Mouse (Mus musculus): ENCODE results near the gene Synpo2. TPM values are rescaled to one million over a fixed set of nuclear protein-coding genes. Genes with fewer than 3 reads are reported as not detected.

Synpo2 gene
- polyA plus RNA-seq, 1 experiment from 2014 or later, result 0.21 TPM

DNA sequence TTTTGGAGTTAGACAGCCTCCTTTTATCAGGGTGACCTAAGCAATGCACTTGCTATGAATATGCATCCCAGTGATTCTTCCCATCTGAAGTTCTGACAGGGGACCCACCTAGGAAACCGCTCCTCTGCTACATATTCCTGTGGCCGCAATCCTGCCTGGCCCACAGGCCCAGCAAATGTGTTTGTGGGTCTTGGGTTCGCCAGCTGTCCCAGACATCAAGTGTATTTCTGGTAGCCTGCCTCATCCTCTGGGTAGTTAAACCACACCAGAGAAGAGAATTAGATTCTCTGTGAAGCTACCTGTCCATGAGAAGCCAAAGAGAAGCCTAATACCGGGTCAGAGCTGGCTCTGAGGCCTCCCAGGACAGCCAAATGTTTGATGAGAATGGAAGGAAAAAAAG, 90.0 kb downstream of the Synpo2 start:
- Histone ChIP-seq H3K9ac (no peak overlapping the region), H3K27me3 (no peaks in the 10 kb centered on the region), H3K36me3 (no peaks in the 10 kb centered on the region), H3K27ac (no peak overlapping the region), H3K4me3 (replicated peaks) (no peak overlapping the region), H3K9me3 (replicated peaks) (no peaks in the 10 kb centered on the region), H3K4me2 (no peak overlapping the region), H3K4me1 (replicated peaks) (no peaks in the 10 kb centered on the region)
- 60% methylated on average over 4 of the region's 4 CpGs for WGBS (ENCODE audit: insufficient replicate concordance)
- DNase-seq, result no peak
- ATAC-seq (ENCODE audit: low read depth), result no peak

DNA sequence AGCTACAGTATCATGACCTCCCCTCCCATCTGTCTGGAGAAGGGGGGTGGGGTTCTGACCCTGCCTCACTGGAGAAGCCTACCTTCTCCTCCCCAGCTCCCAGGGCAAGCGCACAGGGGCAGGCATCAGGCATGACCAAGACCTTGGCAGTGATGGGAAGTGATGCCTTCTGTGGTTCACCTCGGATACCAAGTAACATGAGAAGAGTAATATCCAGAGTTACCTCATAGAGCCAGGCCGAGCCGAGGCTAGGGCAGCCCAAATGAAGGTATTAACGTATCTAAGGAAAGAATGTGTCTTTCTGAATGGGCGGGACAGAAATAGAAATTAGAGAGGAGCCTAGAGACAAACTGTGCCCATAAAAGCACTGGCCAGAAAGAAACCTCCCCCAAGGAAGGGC, 92.5 kb downstream of the Synpo2 start:
- H3K4me1 ChIP-seq (replicated peaks), result no peaks in the 10 kb centered on the region
- no peaks in the 10 kb centered on the region for H3K27me3 ChIP-seq
- DNase-seq, result no peak
- no peak overlapping the region for H3K4me3 ChIP-seq (replicated peaks)
- WGBS (ENCODE audit: insufficient replicate concordance), result 58% methylated on average over 6 of the region's 6 CpGs
- H3K9ac ChIP-seq, result no peak overlapping the region
- H3K27ac ChIP-seq, result no peak overlapping the region
- H3K4me2 ChIP-seq, result no peak overlapping the region
- H3K9me3 ChIP-seq (replicated peaks), result no peaks in the 10 kb centered on the region
- ATAC-seq (ENCODE audit: low read depth), result no peak
- no peaks in the 10 kb centered on the region for H3K36me3 ChIP-seq

DNA sequence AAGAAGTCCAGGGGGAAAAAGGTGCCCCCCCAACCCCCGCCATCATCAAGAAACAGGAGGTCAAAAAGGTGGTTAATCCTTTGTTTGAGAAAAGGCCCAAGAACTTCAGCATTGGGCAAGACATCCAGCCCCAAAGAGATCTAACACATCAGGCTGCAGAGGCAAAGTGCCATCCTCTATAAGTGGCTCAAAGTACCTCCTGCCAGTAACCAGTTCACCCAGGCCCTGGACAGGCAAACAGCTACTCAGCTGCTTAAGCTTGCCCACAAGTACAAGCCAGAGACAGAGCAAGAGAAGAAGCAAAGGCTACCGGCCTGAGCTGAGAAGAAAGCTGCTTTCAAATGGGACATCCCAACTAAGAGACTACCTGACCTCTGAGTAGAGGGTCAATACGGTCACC, 93.7 kb downstream of the Synpo2 start:
- DNase-seq (no peak), ATAC-seq (ENCODE audit: low read depth) (no peak)
- WGBS (ENCODE audit: insufficient replicate concordance), result 60% methylated on average over 3 of the region's 3 CpGs
- Histone ChIP-seq H3K36me3 (no peaks in the 10 kb centered on the region), H3K27me3 (no peaks in the 10 kb centered on the region), H3K9me3 (replicated peaks) (no peaks in the 10 kb centered on the region), H3K4me2 (no peak overlapping the region), H3K9ac (no peak overlapping the region), H3K4me3 (replicated peaks) (no peak overlapping the region), H3K4me1 (replicated peaks) (no peaks in the 10 kb centered on the region), H3K27ac (no peak overlapping the region)

DNA sequence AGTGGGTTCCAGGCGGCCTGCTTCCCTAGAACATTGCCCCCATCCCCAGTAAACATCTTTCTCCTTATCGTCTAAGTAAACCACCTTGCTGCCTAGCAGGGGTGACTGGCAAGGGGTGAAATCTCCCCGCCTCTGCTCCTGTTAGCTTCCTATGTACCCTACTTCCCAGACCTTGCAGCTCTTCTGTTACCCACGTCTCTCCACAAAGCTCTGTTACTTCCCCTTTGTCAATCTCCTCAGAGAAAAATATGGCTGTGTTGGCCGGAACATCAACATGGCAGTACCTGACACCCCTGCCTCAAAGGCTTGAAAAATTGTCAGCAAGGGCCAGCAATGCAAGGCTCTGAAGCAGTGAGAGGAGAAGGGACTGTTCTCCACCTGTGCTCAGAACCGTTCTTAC, 94.9 kb downstream of the Synpo2 start:
- no peaks in the 10 kb centered on the region for H3K27me3 ChIP-seq
- DNase-seq (no peak), ATAC-seq (ENCODE audit: low read depth) (no peak)
- 33% methylated on average over 6 of the region's 6 CpGs for WGBS (ENCODE audit: insufficient replicate concordance)
- H3K4me3 ChIP-seq (replicated peaks), result no peak overlapping the region
- H3K9ac ChIP-seq, result no peak overlapping the region
- no peak overlapping the region for H3K27ac ChIP-seq
- no peaks in the 10 kb centered on the region for H3K9me3 ChIP-seq (replicated peaks)
- no peaks in the 10 kb centered on the region for H3K36me3 ChIP-seq
- no peak overlapping the region for H3K4me2 ChIP-seq
- no peaks in the 10 kb centered on the region for H3K4me1 ChIP-seq (replicated peaks)

DNA sequence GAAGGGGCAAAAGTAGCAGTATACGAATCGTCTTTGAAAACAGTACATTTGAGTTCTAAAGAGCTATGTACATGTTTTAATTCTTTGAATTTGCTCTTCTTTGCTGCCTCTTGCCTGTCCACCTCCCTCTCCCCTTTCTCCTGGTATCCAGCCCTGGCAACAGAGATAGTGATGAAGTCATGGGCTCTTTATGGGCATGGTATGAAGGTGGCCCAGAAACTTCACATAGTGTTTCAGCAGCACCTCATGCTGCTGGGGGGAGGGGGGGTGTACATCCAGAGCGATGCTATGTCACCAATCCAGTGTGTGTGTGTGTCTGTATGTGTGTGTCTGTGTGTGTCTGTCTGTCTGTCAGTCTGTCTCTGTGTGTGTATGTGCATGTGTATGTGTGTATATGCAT, 95.8 kb downstream of the Synpo2 start:
- Histone ChIP-seq H3K4me1 (replicated peaks) (no peaks in the 10 kb centered on the region), H3K9ac (no peak overlapping the region), H3K4me2 (no peak overlapping the region), H3K36me3 (no peaks in the 10 kb centered on the region), H3K27ac (no peak overlapping the region), H3K27me3 (no peaks in the 10 kb centered on the region), H3K9me3 (replicated peaks) (no peaks in the 10 kb centered on the region), H3K4me3 (replicated peaks) (no peak overlapping the region)
- no peak for ATAC-seq (ENCODE audit: low read depth)
- no peak for DNase-seq
- WGBS (ENCODE audit: insufficient replicate concordance), result 60% methylated on average over 3 of the region's 3 CpGs

- Histone ChIP-seq H3K4me1 (replicated peaks) (no peaks in the 10 kb centered on the region), H3K9ac (no peak overlapping the region), H3K27me3 (no peaks in the 10 kb centered on the region), H3K9me3 (replicated peaks) (no peaks in the 10 kb centered on the region), H3K4me2 (no peak overlapping the region), H3K27ac (no peak overlapping the region), H3K4me3 (replicated peaks) (no peak overlapping the region), H3K36me3 (no peaks in the 10 kb centered on the region)
- ATAC-seq (ENCODE audit: low read depth) (no peak), DNase-seq (no peak)
- WGBS (ENCODE audit: insufficient replicate concordance), result 53% methylated on average over 5 of the region's 5 CpGs
Observed at GRCm38 (mm10) chr3:123139619-123140018, 96.3 kb downstream of the Synpo2 start.

DNA sequence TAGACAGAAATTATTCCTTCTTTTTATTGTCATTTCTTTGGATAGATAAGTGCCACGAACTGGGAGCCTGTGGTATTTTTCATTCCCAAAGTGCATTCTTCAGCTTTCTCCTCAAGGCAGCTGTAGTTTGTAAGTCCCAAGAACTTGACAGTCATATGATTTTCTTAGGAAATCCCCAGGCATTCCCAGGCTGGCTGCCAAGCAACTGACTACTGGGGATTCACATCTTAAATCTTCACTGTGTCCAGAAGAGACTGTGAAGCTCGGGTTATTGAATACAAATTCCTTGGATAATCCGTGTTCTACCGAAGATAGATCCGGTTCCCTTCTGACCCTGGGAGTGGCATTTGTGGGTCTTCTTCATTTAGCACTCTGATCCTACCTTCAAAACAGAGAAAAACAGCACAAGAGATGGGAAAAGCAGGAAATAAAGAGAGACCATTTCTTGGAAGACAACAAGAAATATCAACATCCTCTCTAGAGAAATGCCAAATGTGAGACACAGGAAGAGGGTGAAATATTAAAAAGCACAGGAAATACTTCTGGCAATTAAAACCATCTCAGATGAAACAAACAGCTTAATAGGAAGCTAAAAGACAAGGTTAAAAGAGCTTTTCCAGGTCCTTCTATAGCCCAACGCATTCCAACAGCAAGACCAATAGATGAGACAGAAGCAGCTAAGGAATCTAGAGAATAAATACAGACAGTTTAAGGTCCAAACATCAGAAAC, 97.5 kb downstream of the Synpo2 start:
- no peak overlapping the region for H3K4me3 ChIP-seq (replicated peaks)
- DNase-seq (no peak), ATAC-seq (ENCODE audit: low read depth) (no peak)
- no peaks in the 10 kb centered on the region for H3K4me1 ChIP-seq (replicated peaks)
- H3K36me3 ChIP-seq, result no peaks in the 10 kb centered on the region
- H3K27ac ChIP-seq, result no peak overlapping the region
- WGBS (ENCODE audit: insufficient replicate concordance), result 54% methylated on average over 6 of the region's 6 CpGs
- H3K4me2 ChIP-seq, result no peak overlapping the region
- no peaks in the 10 kb centered on the region for H3K9me3 ChIP-seq (replicated peaks)
- no peak overlapping the region for H3K9ac ChIP-seq
- H3K27me3 ChIP-seq, result no peaks in the 10 kb centered on the region

DNA sequence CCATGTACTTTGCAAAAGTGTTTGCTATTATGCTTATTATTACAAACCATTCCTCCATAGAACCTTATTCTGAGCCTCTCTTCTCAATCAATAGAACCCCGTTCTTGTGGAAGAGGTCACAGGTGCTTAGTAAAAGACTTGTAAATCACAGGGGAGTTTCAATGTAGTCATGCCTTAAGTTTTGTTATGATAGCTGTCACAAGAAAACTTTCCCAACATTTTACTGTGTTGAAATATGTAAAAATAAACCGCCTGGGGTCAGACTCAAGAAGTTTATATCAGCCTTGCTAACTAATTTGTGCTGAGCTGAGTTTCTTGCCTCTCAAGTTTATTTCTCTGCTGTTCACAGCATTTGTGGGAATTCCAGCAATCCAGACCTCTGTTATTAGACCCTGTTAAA, 103.8 kb downstream of the Synpo2 start:
- Histone ChIP-seq H3K4me1 (replicated peaks) (no peaks in the 10 kb centered on the region), H3K4me3 (replicated peaks) (no peak overlapping the region), H3K9me3 (replicated peaks) (no peaks in the 10 kb centered on the region), H3K36me3 (no peaks in the 10 kb centered on the region), H3K27ac (no peak overlapping the region), H3K27me3 (no peaks in the 10 kb centered on the region), H3K9ac (no peak overlapping the region), H3K4me2 (no peak overlapping the region)
- WGBS (ENCODE audit: insufficient replicate concordance), result 49% methylated on average over 2 of the region's 2 CpGs
- ATAC-seq (ENCODE audit: low read depth), result no peak
- DNase-seq, result no peak

- H3K9me3 ChIP-seq (replicated peaks), result no peaks in the 10 kb centered on the region
- ATAC-seq (ENCODE audit: low read depth) (no peak), DNase-seq (no peak)
- no peaks in the 10 kb centered on the region for H3K27me3 ChIP-seq
- no peak overlapping the region for H3K9ac ChIP-seq
- no peaks in the 10 kb centered on the region for H3K4me1 ChIP-seq (replicated peaks)
- H3K36me3 ChIP-seq, result no peaks in the 10 kb centered on the region
- 73% methylated on average over 6 of the region's 6 CpGs for WGBS (ENCODE audit: insufficient replicate concordance)
- H3K4me3 ChIP-seq (replicated peaks), result no peak overlapping the region
- no peak overlapping the region for H3K4me2 ChIP-seq
- H3K27ac ChIP-seq, result no peak overlapping the region
Observed at GRCm38 (mm10) chr3:123131151-123131756, 104.7 kb downstream of the Synpo2 start.

DNA sequence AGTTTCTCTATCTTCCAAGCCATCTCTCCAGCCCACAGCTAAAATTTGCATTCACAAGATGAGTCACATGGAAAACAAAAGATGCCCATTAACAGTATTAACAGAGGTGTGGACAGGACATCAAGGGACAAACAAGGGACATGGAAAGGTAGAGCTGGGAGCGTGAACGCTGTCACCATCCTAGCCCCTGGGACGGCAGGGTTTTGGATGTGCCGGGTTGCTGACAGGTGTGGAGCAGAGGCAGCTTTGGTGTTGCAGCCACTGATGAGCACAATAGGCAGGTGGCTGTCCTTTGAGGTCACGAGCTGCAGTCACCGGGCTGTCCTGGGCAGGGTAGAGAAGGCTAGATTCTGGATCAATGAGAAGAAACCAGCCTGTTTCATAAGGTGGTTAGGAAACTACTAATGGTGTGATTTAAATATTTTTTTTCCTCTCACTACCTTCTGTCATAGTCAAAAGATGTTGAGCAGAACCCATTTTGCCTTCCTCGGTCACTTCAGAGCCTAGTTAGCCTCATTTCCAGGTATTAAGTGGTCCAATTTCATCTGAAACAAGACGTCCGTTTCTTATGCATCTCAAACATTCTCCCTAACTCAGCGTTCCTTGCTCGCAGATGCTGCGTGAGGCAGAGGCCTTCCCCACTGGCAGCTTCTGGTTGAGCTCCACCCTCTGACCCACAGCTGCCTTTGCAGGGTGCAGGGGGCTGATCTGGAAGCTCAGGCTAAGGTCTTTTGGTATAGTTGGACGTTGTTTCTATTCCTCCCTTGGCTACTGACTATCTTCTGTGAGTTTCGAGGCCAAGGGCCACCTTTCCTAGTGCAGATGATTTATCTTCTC, 105.4 kb downstream of the Synpo2 start:
- WGBS (ENCODE audit: insufficient replicate concordance), result 70% methylated on average over 14 of the region's 14 CpGs
- ATAC-seq (ENCODE audit: low read depth), result no peak
- H3K4me2 ChIP-seq, result no peak overlapping the region

DNA sequence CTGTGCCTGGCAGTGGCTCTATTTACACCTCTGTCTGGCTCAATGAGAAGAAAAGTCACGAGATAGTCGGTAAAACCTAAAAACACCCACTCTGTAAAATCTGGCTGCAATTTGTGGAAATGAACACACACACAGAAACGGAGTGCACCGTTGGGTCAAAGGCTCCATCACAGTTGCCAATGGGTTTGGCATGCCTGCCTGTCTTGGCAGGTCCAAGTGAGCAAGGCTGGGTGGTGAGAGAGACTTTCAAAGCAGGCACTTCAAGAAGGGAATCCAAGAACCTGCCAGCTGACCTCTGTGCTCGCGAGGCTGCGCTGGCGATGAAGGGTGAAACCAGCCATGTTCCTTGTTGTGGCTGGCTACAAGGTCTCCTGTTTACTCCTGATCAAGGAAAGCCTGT, 107.2 kb downstream of the Synpo2 start:
- 72% methylated on average over 8 of the region's 8 CpGs for WGBS (ENCODE audit: insufficient replicate concordance)
- H3K36me3 ChIP-seq, result no peaks in the 10 kb centered on the region
- DNase-seq (no peak), ATAC-seq (ENCODE audit: low read depth) (no peak)
- no peak overlapping the region for H3K4me3 ChIP-seq (replicated peaks)
- no peaks in the 10 kb centered on the region for H3K9me3 ChIP-seq (replicated peaks)
- H3K27me3 ChIP-seq, result no peaks in the 10 kb centered on the region
- H3K4me2 ChIP-seq, result no peak overlapping the region
- H3K9ac ChIP-seq, result no peak overlapping the region
- no peak overlapping the region for H3K27ac ChIP-seq
- H3K4me1 ChIP-seq (replicated peaks), result no peaks in the 10 kb centered on the region

More for the DNA sequence above, 105.4 kb downstream of the Synpo2 start:
- no peak for DNase-seq
- Histone ChIP-seq H3K4me1 (replicated peaks) (no peaks in the 10 kb centered on the region), H3K9ac (no peak overlapping the region), H3K9me3 (replicated peaks) (no peaks in the 10 kb centered on the region), H3K4me3 (replicated peaks) (no peak overlapping the region), H3K27me3 (no peaks in the 10 kb centered on the region), H3K36me3 (no peaks in the 10 kb centered on the region), H3K27ac (no peak overlapping the region)
